Mouse (Mus musculus) hindbrain, embryonic 15.5 days (tissue): ENCODE results near the gene Lrrc26. TPM values are rescaled to one million over a fixed set of nuclear protein-coding genes. Genes with fewer than 3 reads are reported as not detected.
A peak's percentile ranks its signal among the peaks of the same experiment; 100 is the strongest.

Experiments
- ATAC-seq: fragments of 200-750 bp; cut with Nextera tagmentation; 2 replicates; pipeline ENCODE4 v1.8.0; 2017; ENCODE audit warnings: low read depth, moderate number of reproducible peaks, moderate TSS enrichment; ENCODE audit not compliant: low FRiP score
- H3K27ac ChIP-seq: fragments of 300-500 bp; sonication (generic); replicated peaks from 2 replicates; pipeline ENCODE4 v1.5.1; 2015; ENCODE audit warnings: mild to moderate bottlenecking, inconsistent platforms
- H3K27me3 ChIP-seq: fragments of 300-500 bp; sonication (generic); 2 replicates; pipeline ENCODE4 v1.6.1; 2015; ENCODE audit warnings: control low read depth, inconsistent platforms
- H3K36me3 ChIP-seq: fragments of 300-500 bp; sonication (generic); 2 replicates; pipeline ENCODE4 v1.6.1; 2015; ENCODE audit warnings: control low read depth, inconsistent platforms
- H3K4me1 ChIP-seq: fragments of 300-500 bp; sonication (generic); replicated peaks from 2 replicates; pipeline ENCODE4 v1.6.1; 2015; ENCODE audit warnings: control low read depth, inconsistent platforms
- H3K4me2 ChIP-seq: fragments of 300-500 bp; sonication (generic); 2 replicates; pipeline ENCODE4 v1.6.1; 2015; ENCODE audit warnings: moderate library complexity, mild to moderate bottlenecking, inconsistent platforms
- H3K4me3 ChIP-seq: fragments of 300-500 bp; sonication (generic); 2 replicates; pipeline ENCODE4 v1.5.1; 2015; ENCODE audit warnings: mild to moderate bottlenecking, inconsistent platforms
- H3K9ac ChIP-seq: fragments of 300-500 bp; sonication (generic); 2 replicates; pipeline ENCODE4 v1.6.1; 2015; ENCODE audit warnings: inconsistent platforms
- H3K9me3 ChIP-seq: fragments of 300-500 bp; sonication (generic); 2 replicates; pipeline ENCODE4 v1.6.1; 2016; ENCODE audit warnings: control low read depth, inconsistent platforms
- WGBS: fragments of 180-500 bp; shearing (Covaris S2); methylation state at CpG from one replicate; pipeline ENCODE4 v1.1.7; 2015; 5-methylcytosine and 5-hydroxymethylcytosine counted together
- polyA plus RNA-seq: library from polyadenylated mRNA; unstranded; fragments of >200 nt; fragmentation: Nextera tagmentation; extraction: Ambion mirVana; gene quantifications from 2 replicates; pipeline ENCODE4 v1.2.1, GENCODE M21; 2015

The Lrrc26 gene
- polyA plus RNA-seq, 1 experiment from 2014 or later, result not detected

GRCm38 (mm10) chr2:25305587-25306359, 16.1 kb downstream of the Lrrc26 start:
- peaks cover 12% of the 10 kb centered on the region for H3K4me1 ChIP-seq
- H3K4me3 ChIP-seq, result peak overlapping the region; percentile 42
- no peaks in the 10 kb centered on the region for H3K9me3 ChIP-seq
- peaks cover 51% of the 10 kb centered on the region for H3K27me3 ChIP-seq
- peak overlapping the region; percentile 49 for H3K9ac ChIP-seq
- H3K27ac ChIP-seq, result peak overlapping the region; percentile 63; the same call in 1 of the 2 replicates
- peak; percentile 55; the same call in 1 of the 2 replicates for ATAC-seq
- H3K4me2 ChIP-seq, result peak overlapping the region; percentile 69
- H3K36me3 ChIP-seq, result peaks cover 31% of the 10 kb centered on the region
- WGBS, result 51% methylated on average over 14 of the region's 14 CpGs

GRCm38 (mm10) chr2:25310180-25310579, 20.5 kb downstream of the Lrrc26 start:
- Histone ChIP-seq H3K4me3 (no peak overlapping the region), H3K4me2 (no peak overlapping the region), H3K36me3 (peaks cover 53% of the 10 kb centered on the region), H3K27me3 (peaks cover 81% of the 10 kb centered on the region), H3K4me1 (peaks cover 4% of the 10 kb centered on the region), H3K9ac (no peak overlapping the region), H3K9me3 (no peaks in the 10 kb centered on the region), H3K27ac (no peak overlapping the region)
- no peak for ATAC-seq
- 53% methylated on average over 10 of the region's 10 CpGs for WGBS

- Histone ChIP-seq H3K4me3 (no peak overlapping the region), H3K9me3 (no peaks in the 10 kb centered on the region), H3K27ac (no peak overlapping the region), H3K36me3 (peaks cover 61% of the 10 kb centered on the region), H3K27me3 (peaks cover 89% of the 10 kb centered on the region), H3K9ac (no peak overlapping the region), H3K4me2 (no peak overlapping the region), H3K4me1 (no peaks in the 10 kb centered on the region)
- WGBS, result 7% methylated on average over 21 of the region's 22 CpGs
- no peak; the same call in 1 of the 2 replicates for ATAC-seq
Measured at GRCm38 (mm10) chr2:25310969-25311368, 21.3 kb downstream of the Lrrc26 start.

GRCm38 (mm10) chr2:25311491-25311891, 21.8 kb downstream of the Lrrc26 start:
- H3K4me3 ChIP-seq, result no peak overlapping the region
- no peak overlapping the region for H3K27ac ChIP-seq
- peaks cover 94% of the 10 kb centered on the region for H3K27me3 ChIP-seq
- no peak overlapping the region for H3K4me2 ChIP-seq
- 12% methylated on average over 11 of the region's 11 CpGs for WGBS
- peaks cover 3% of the 10 kb centered on the region for H3K4me1 ChIP-seq
- no peak overlapping the region for H3K9ac ChIP-seq
- ATAC-seq, result peak; percentile 24; the same call in 1 of the 2 replicates
- H3K9me3 ChIP-seq, result no peaks in the 10 kb centered on the region
- peaks cover 62% of the 10 kb centered on the region for H3K36me3 ChIP-seq

- Histone ChIP-seq H3K27me3 (peaks cover 43% of the 10 kb centered on the region), H3K4me1 (peaks cover 27% of the 10 kb centered on the region)
- 3% methylated on average over 31 of the region's 31 CpGs for WGBS
Measured at GRCm38 (mm10) chr2:25318119-25318966, 28.6 kb downstream of the Lrrc26 start.

GRCm38 (mm10) chr2:25318971-25319773, 29.5 kb downstream of the Lrrc26 start, which contains the start of gene Grin1:
TSS of gene Grin1 (minus strand) at chr2:25319187.
- peaks cover 34% of the 10 kb centered on the region for H3K27me3 ChIP-seq
- 8% methylated on average over 58 of the region's 58 CpGs for WGBS
- no peaks in the 10 kb centered on the region for H3K9me3 ChIP-seq

More at GRCm38 (mm10) chr2:25318119-25318966, 28.6 kb downstream of the Lrrc26 start:
- H3K4me2 ChIP-seq, result peak overlapping the region; percentile 64
- ATAC-seq, result peak; percentile 78
- H3K9ac ChIP-seq, result peak overlapping the region; percentile 56
- H3K9me3 ChIP-seq, result no peaks in the 10 kb centered on the region
- peak overlapping the region; percentile 87 for H3K27ac ChIP-seq
- peaks cover 25% of the 10 kb centered on the region for H3K36me3 ChIP-seq
- peak overlapping the region; percentile 64 for H3K4me3 ChIP-seq

GRCm38 (mm10) chr2:25320084-25320483, 30.4 kb downstream of the Lrrc26 start:
- Histone ChIP-seq H3K4me2 (no peak overlapping the region), H3K4me1 (peaks cover 27% of the 10 kb centered on the region)

More at GRCm38 (mm10) chr2:25318971-25319773, 29.5 kb downstream of the Lrrc26 start, which contains the start of gene Grin1:
- Histone ChIP-seq H3K9ac (peak within 1 kb of the TSS; percentile 56), H3K4me2 (peak within 1 kb of the TSS; percentile 64), H3K36me3 (peaks cover 18% of the 10 kb centered on the region), H3K4me1 (peaks cover 27% of the 10 kb centered on the region), H3K4me3 (peak within 1 kb of the TSS; percentile 64), H3K27ac (peak within 1 kb of the TSS; percentile 87)
- peak; percentile 87 for ATAC-seq

GRCm38 (mm10) chr2:25326036-25326435, 36.3 kb downstream of the Lrrc26 start:
- no peak overlapping the region for H3K4me3 ChIP-seq
- H3K36me3 ChIP-seq, result no peaks in the 10 kb centered on the region

More at GRCm38 (mm10) chr2:25320084-25320483, 30.4 kb downstream of the Lrrc26 start:
- H3K9ac ChIP-seq, result no peak overlapping the region
- H3K36me3 ChIP-seq, result 0 out of 2 replicates have a peak, but pooled peaks cover 9% of the 10 kb centered on the region
- H3K4me3 ChIP-seq, result no peak overlapping the region
- peaks cover 25% of the 10 kb centered on the region for H3K27me3 ChIP-seq
- no peak for ATAC-seq
- no peaks in the 10 kb centered on the region for H3K9me3 ChIP-seq
- 34% methylated on average over 2 of the region's 2 CpGs for WGBS
- no peak overlapping the region for H3K27ac ChIP-seq

GRCm38 (mm10) chr2:25328440-25328839, 38.7 kb downstream of the Lrrc26 start:
- no peaks in the 10 kb centered on the region for H3K9me3 ChIP-seq
- WGBS, result 36% methylated on average over 7 of the region's 7 CpGs
- no peak overlapping the region for H3K9ac ChIP-seq
- H3K27me3 ChIP-seq, result no peaks in the 10 kb centered on the region
- H3K27ac ChIP-seq, result no peak overlapping the region
- no peaks in the 10 kb centered on the region for H3K36me3 ChIP-seq
- peaks cover 15% of the 10 kb centered on the region for H3K4me1 ChIP-seq
- H3K4me3 ChIP-seq, result no peak overlapping the region
- H3K4me2 ChIP-seq, result no peak overlapping the region
- ATAC-seq, result no peak

More at GRCm38 (mm10) chr2:25326036-25326435, 36.3 kb downstream of the Lrrc26 start:
- H3K4me2 ChIP-seq, result no peak overlapping the region
- no peaks in the 10 kb centered on the region for H3K9me3 ChIP-seq
- H3K9ac ChIP-seq, result no peak overlapping the region
- peaks cover 2% of the 10 kb centered on the region for H3K27me3 ChIP-seq
- no peak overlapping the region for H3K27ac ChIP-seq
- WGBS, result 72% methylated on average over 2 of the region's 2 CpGs
- ATAC-seq, result no peak
- H3K4me1 ChIP-seq, result peaks cover under 1% of the 10 kb centered on the region

- H3K27ac ChIP-seq, result no peak overlapping the region
- no peaks in the 10 kb centered on the region for H3K27me3 ChIP-seq
- peaks cover 23% of the 10 kb centered on the region for H3K36me3 ChIP-seq
- WGBS, result 62% methylated on average over 9 of the region's 9 CpGs
- peak overlapping the region; percentile 81 for H3K4me3 ChIP-seq
- no peaks in the 10 kb centered on the region for H3K9me3 ChIP-seq
- peak overlapping the region; percentile 66 for H3K4me2 ChIP-seq
- H3K9ac ChIP-seq, result peak overlapping the region; percentile 84; the same call in 1 of the 2 replicates
- no peak for ATAC-seq
- H3K4me1 ChIP-seq, result peaks cover 30% of the 10 kb centered on the region
Measured at GRCm38 (mm10) chr2:25331470-25331869, 41.8 kb downstream of the Lrrc26 start.
